Mouse (Mus musculus): ENCODE data around the gene Ablim1.

- TF ChIP-seq EP300 (IDR thresholded peaks at IDR 0.05; ENCODE audit: insufficient read depth, low read depth, low read length), result no peak
- no peak for TF ChIP-seq CTCF (IDR thresholded peaks at IDR 0.05; ENCODE audit: low read depth, low read length)
Measured at GRCm38 (mm10) chr19:57304666-57305065, 10.1 kb downstream of the Ablim1 start.
